Mouse (Mus musculus) spleen, adult 12 weeks (tissue): ENCODE measurements around the gene Ddx58.

Source experiments
- DNase-seq: peaks from one replicate; pipeline ENCODE4 v3.0.0; 2022; ENCODE audit warnings: low spot score

Ddx58 gene

GRCm38 (mm10) chr4:40234256-40234655, 5.4 kb downstream of the Ddx58 start:
- DNase-seq, result no peak

GRCm38 (mm10) chr4:40233062-40233664, 6.5 kb downstream of the Ddx58 start:
- no peak for DNase-seq

GRCm38 (mm10) chr4:40229723-40230122, 9.9 kb downstream of the Ddx58 start:
- DNase-seq, result no peak

- no peak for DNase-seq
These were observed 11.7 kb downstream of the Ddx58 start for GRCm38 (mm10) chr4:40227886-40228285.

GRCm38 (mm10) chr4:40227131-40227530, 12.5 kb downstream of the Ddx58 start:
- DNase-seq, result no peak

GRCm38 (mm10) chr4:40226095-40226494, 13.5 kb downstream of the Ddx58 start:
- DNase-seq, result no peak

GRCm38 (mm10) chr4:40221876-40222585, 17.6 kb downstream of the Ddx58 start:
- no peak for DNase-seq

- DNase-seq, result no peak
These were observed 18.4 kb downstream of the Ddx58 start for GRCm38 (mm10) chr4:40221004-40221760.

GRCm38 (mm10) chr4:40220437-40220836, 19.2 kb downstream of the Ddx58 start:
- DNase-seq, result no peak

- DNase-seq, result no peak
These were observed 21.2 kb downstream of the Ddx58 start for GRCm38 (mm10) chr4:40218382-40218781.

GRCm38 (mm10) chr4:40217910-40218309, 21.7 kb downstream of the Ddx58 start:
- DNase-seq, result no peak

- no peak for DNase-seq
These were observed 27.5 kb downstream of the Ddx58 start for GRCm38 (mm10) chr4:40212177-40212576.

GRCm38 (mm10) chr4:40207701-40208100, 31.9 kb downstream of the Ddx58 start:
- DNase-seq, result no peak

GRCm38 (mm10) chr4:40205231-40205903, 34.3 kb downstream of the Ddx58 start:
- DNase-seq, result no peak

- no peak for DNase-seq
These were observed 35.3 kb downstream of the Ddx58 start for GRCm38 (mm10) chr4:40204374-40204773.

- no peak for DNase-seq
These were observed 37.4 kb downstream of the Ddx58 start for GRCm38 (mm10) chr4:40202205-40202604.

GRCm38 (mm10) chr4:40195336-40195735, 44.3 kb downstream of the Ddx58 start:
- DNase-seq, result no peak

- no peak for DNase-seq
These were observed 46.2 kb downstream of the Ddx58 start for GRCm38 (mm10) chr4:40193461-40193860.

- no peak for DNase-seq
These were observed 47.4 kb downstream of the Ddx58 start for GRCm38 (mm10) chr4:40192246-40192645.

GRCm38 (mm10) chr4:40187956-40188355, 51.7 kb downstream of the Ddx58 start:
- no peak for DNase-seq

GRCm38 (mm10) chr4:40184470-40184869, 55.2 kb downstream of the Ddx58 start:
- DNase-seq, result no peak

- no peak for DNase-seq
These were observed 55.8 kb downstream of the Ddx58 start for GRCm38 (mm10) chr4:40183781-40184180.
